Mouse (Mus musculus) kidney, adult 2 months (tissue): ENCODE data around the gene Bckdha. TPM values are rescaled to one million over a fixed set of nuclear protein-coding genes. Genes with fewer than 3 reads are reported as not detected.
A peak's percentile ranks its signal among the peaks of the same experiment; 100 is the strongest.

Experiments
- DNase-seq: peaks from one replicate; pipeline ENCODE4 v3.0.0; 2021
- H3K27ac ChIP-seq: fragments of 200-500 bp; 2 replicates; pipeline ENCODE4 v1.5.1; 2012; ENCODE audit warnings: low read depth, low read length, control low read depth, inconsistent platforms; ENCODE audit not compliant: insufficient read depth
- H3K27me3 ChIP-seq: fragments of 200-500 bp; replicated peaks from 2 replicates; pipeline ENCODE4 v1.6.1; 2012; ENCODE audit warnings: mild to moderate bottlenecking, moderate library complexity, low read length, inconsistent platforms; ENCODE audit not compliant: control insufficient read depth, insufficient read depth
- H3K36me3 ChIP-seq: fragments of 200-500 bp; 2 replicates; pipeline ENCODE4 v1.6.1; 2012; ENCODE audit warnings: mild to moderate bottlenecking, moderate library complexity, low read length, inconsistent platforms; ENCODE audit not compliant: control insufficient read depth, insufficient read depth
- H3K4me1 ChIP-seq: fragments of 200-500 bp; 2 replicates; pipeline ENCODE4 v1.6.1; 2011; ENCODE audit warnings: low read length; ENCODE audit not compliant: control insufficient read depth, insufficient read depth
- H3K4me3 ChIP-seq: fragments of 200-500 bp; 2 replicates; pipeline ENCODE4 v1.5.1; 2011; ENCODE audit warnings: mild to moderate bottlenecking, low read depth, low read length, control low read depth; ENCODE audit not compliant: insufficient read depth
- CTCF ChIP-seq: fragments of 200-500 bp; conservative IDR thresholded peaks from 2 replicates; pipeline ENCODE4 v1.5.1; 2011; ENCODE audit warnings: low read depth, mild to moderate bottlenecking, control low read depth, low read length, moderate library complexity, mixed read lengths; ENCODE audit not compliant: insufficient read depth, insufficient read length
- POLR2A ChIP-seq: fragments of 200-500 bp; IDR thresholded peaks from one replicate; pipeline ENCODE4 v1.6.1; 2011; ENCODE audit warnings: low read depth, low read length, control low read depth
- WGBS: fragments of 180-500 bp; shearing (Covaris S2); methylation state at CpG from one replicate; pipeline ENCODE4 v1.1.7; 2018; 5-methylcytosine and 5-hydroxymethylcytosine counted together
- polyA plus RNA-seq: library from polyadenylated mRNA; depleted of rRNA; stranded (reverse); fragments of >200 nt; gene quantifications from 2 replicates; pipeline ENCODE4 v1.2.3, GENCODE M21; 2012

The Bckdha gene
- polyA plus RNA-seq, 1 experiment: 675 TPM

GRCm38 (mm10) chr7:25674297-25674696, 15.5 kb upstream of the Bckdha start:
- no peaks in the 10 kb centered on the region for H3K36me3 ChIP-seq
- no peak overlapping the region for H3K27ac ChIP-seq
- H3K27me3 ChIP-seq: 0 out of 2 replicates have a peak, but pooled peaks cover 2% of the 10 kb centered on the region
- DNase-seq: no peak
- TF ChIP-seq POLR2A (no peak), CTCF (no peak)
- no peak overlapping the region for H3K4me3 ChIP-seq
- no peaks in the 10 kb centered on the region for H3K4me1 ChIP-seq
- 28% methylated on average over 9 of the region's 9 CpGs for WGBS

GRCm38 (mm10) chr7:25672442-25672841, 13.7 kb upstream of the Bckdha start:
- H3K36me3 ChIP-seq: no peaks in the 10 kb centered on the region
- 52% methylated on average over 4 of the region's 4 CpGs for WGBS
- H3K4me1 ChIP-seq: no peaks in the 10 kb centered on the region
- no peak for DNase-seq
- H3K4me3 ChIP-seq: no peak overlapping the region
- 0 out of 2 replicates have a peak, but pooled peaks cover 2% of the 10 kb centered on the region for H3K27me3 ChIP-seq
- TF ChIP-seq POLR2A: no peak
- 0 out of 2 replicates have a peak, but pooled peaks have one; percentile 20 for TF ChIP-seq CTCF
- no peak overlapping the region for H3K27ac ChIP-seq

GRCm38 (mm10) chr7:25671686-25672085, 12.9 kb upstream of the Bckdha start:
- WGBS: 84% methylated on average over 2 of the region's 2 CpGs
- Histone ChIP-seq H3K4me1 (no peaks in the 10 kb centered on the region), H3K36me3 (no peaks in the 10 kb centered on the region), H3K4me3 (no peak overlapping the region), H3K27ac (no peak overlapping the region), H3K27me3 (0 out of 2 replicates have a peak, but pooled peaks cover 2% of the 10 kb centered on the region)
- no peak for DNase-seq
- no peak for TF ChIP-seq POLR2A

DNA sequence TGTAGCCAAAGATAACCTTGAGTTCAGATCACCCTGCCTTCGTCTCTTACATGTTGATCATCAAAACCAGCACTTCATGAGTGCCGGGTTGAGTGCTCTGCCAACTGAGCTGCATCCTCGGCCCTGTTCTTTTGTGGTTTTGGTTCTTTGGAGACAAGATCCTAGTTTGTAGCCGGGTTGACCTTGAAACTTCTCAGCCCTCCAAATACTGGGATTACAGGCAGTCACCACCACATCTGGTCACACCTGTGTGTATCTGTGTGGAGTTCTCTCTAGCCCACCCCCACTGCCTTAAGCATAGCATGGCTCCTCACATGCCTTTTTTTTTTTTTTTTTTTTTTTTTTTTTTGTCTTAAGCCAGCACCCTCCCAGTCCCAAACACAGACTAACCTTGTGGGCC, 11.3 kb upstream of the Bckdha start:
- no peak for DNase-seq
- Histone ChIP-seq H3K27me3 (0 out of 2 replicates have a peak, but pooled peaks cover 2% of the 10 kb centered on the region), H3K27ac (no peak overlapping the region), H3K4me3 (no peak overlapping the region), H3K36me3 (no peaks in the 10 kb centered on the region), H3K4me1 (no peaks in the 10 kb centered on the region)
- 95% methylated on average over 4 of the region's 4 CpGs for WGBS
- TF ChIP-seq CTCF (no peak), POLR2A (no peak)

DNA sequence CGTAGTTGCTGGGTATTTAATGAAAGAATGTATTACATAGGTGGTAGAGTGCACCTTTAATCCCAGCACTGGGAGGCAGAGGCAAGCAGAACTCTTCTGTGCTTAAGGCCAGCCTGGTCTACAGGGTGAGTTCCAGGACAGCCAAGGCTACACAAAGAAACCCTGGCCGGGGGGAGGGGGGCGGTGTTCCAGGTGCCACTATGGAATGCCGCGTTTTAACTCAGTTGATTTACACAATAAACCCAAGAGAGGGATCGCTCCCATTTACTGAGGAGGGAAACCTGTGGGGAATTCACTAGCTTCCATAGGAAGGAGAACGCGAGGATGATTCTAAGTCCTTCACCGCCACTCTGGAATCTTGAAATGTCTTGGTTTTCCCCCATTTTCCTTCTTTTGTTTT, 10.8 kb upstream of the Bckdha start:
- 82% methylated on average over 9 of the region's 9 CpGs for WGBS
- no peak overlapping the region for H3K4me3 ChIP-seq
- TF ChIP-seq POLR2A (no peak), CTCF (no peak)
- H3K4me1 ChIP-seq: no peaks in the 10 kb centered on the region
- H3K27ac ChIP-seq: no peak overlapping the region
- DNase-seq: no peak
- H3K36me3 ChIP-seq: no peaks in the 10 kb centered on the region
- no peaks in the 10 kb centered on the region for H3K27me3 ChIP-seq

GRCm38 (mm10) chr7:25669158-25669557, 10.4 kb upstream of the Bckdha start:
- no peaks in the 10 kb centered on the region for H3K36me3 ChIP-seq
- no peaks in the 10 kb centered on the region for H3K27me3 ChIP-seq
- H3K27ac ChIP-seq: no peak overlapping the region
- DNase-seq: no peak
- whole genome bisulfite sequencing: 87% methylated on average over 10 of the region's 10 CpGs
- H3K4me1 ChIP-seq: no peaks in the 10 kb centered on the region
- no peak for TF ChIP-seq CTCF
- TF ChIP-seq POLR2A: no peak
- H3K4me3 ChIP-seq: no peak overlapping the region

- no peak for DNase-seq
- no peaks in the 10 kb centered on the region for H3K36me3 ChIP-seq
- no peaks in the 10 kb centered on the region for H3K27me3 ChIP-seq
- TF ChIP-seq POLR2A: no peak
- TF ChIP-seq CTCF: no peak
- WGBS: 97% methylated on average over 8 of the region's 8 CpGs
- H3K27ac ChIP-seq: no peak overlapping the region
- no peaks in the 10 kb centered on the region for H3K4me1 ChIP-seq
- H3K4me3 ChIP-seq: no peak overlapping the region
Observed at GRCm38 (mm10) chr7:25666381-25666780, 7.6 kb upstream of the Bckdha start.
